Mouse (Mus musculus) C2C12 (cell line): ENCODE measurements around the gene Ism2. TPM values are rescaled to one million over a fixed set of nuclear protein-coding genes. Genes with fewer than 3 reads are reported as not detected.

Experiments used
- H3K27me3 ChIP-seq: one replicate; pipeline ENCODE4 v1.6.1; 2011; ENCODE audit not compliant: control insufficient read depth, insufficient read depth, insufficient read length
- H3K36me3 ChIP-seq: one replicate; pipeline ENCODE4 v1.6.1; 2011; ENCODE audit not compliant: control insufficient read depth, insufficient read depth
- H3K4me3 ChIP-seq: one replicate; pipeline ENCODE4 v1.5.1; 2011; ENCODE audit warnings: mild to moderate bottlenecking, control low read depth; ENCODE audit not compliant: poor library complexity, insufficient read depth, severe bottlenecking
- H3K79me2 ChIP-seq: one replicate; pipeline ENCODE4 v1.6.1; 2011; ENCODE audit not compliant: control insufficient read depth, insufficient read depth
- H3K79me3 ChIP-seq: one replicate; pipeline ENCODE4 v1.6.1; 2011; ENCODE audit warnings: low read depth, control low read depth
- H3ac ChIP-seq: one replicate; pipeline ENCODE3; 2011; ENCODE audit warnings: low read depth; ENCODE audit not compliant: control insufficient read depth, insufficient read length
- CEBPB ChIP-seq: IDR thresholded peaks from one replicate; pipeline ENCODE4 v1.6.1; 2011; ENCODE audit warnings: low read depth, mild to moderate bottlenecking, control low read depth, moderate library complexity
- CTCF ChIP-seq: IDR thresholded peaks from one replicate; pipeline ENCODE4 v1.5.1; 2011; ENCODE audit not compliant: control insufficient read depth, insufficient read depth, insufficient read length
- FOSL1 ChIP-seq: IDR thresholded peaks from one replicate; pipeline ENCODE4 v1.8.0; 2011; ENCODE audit warnings: mild to moderate bottlenecking, low read length; ENCODE audit not compliant: poor library complexity, insufficient read depth, severe bottlenecking
- MAX ChIP-seq: IDR thresholded peaks from one replicate; pipeline ENCODE4 v1.6.1; 2011; ENCODE audit warnings: mild to moderate bottlenecking, control low read depth
- MYOD1 ChIP-seq: IDR thresholded peaks from one replicate; pipeline ENCODE4 v1.6.1; 2011; ENCODE audit warnings: low read depth; ENCODE audit not compliant: control insufficient read depth, insufficient read length
- MYOG ChIP-seq: IDR thresholded peaks from one replicate; pipeline ENCODE4 v1.6.1; 2011; ENCODE audit not compliant: control insufficient read depth, insufficient read length; ENCODE audit errors: extremely low read depth
- USF1 ChIP-seq: IDR thresholded peaks from one replicate; pipeline ENCODE4 v1.6.1; 2011; ENCODE audit warnings: low read depth, mild to moderate bottlenecking, control low read depth, moderate library complexity
- polyA plus RNA-seq: library from polyadenylated mRNA; unstranded; fragments of >200 nt; fragmentation: generic; extraction: Trizol; gene quantifications from one replicate; pipeline ENCODE4 v1.2.1, GENCODE M21; 2012; ENCODE audit warnings: missing spikeins

Ism2 gene
- polyA plus RNA-seq, 1 experiment: 0.18 TPM

DNA sequence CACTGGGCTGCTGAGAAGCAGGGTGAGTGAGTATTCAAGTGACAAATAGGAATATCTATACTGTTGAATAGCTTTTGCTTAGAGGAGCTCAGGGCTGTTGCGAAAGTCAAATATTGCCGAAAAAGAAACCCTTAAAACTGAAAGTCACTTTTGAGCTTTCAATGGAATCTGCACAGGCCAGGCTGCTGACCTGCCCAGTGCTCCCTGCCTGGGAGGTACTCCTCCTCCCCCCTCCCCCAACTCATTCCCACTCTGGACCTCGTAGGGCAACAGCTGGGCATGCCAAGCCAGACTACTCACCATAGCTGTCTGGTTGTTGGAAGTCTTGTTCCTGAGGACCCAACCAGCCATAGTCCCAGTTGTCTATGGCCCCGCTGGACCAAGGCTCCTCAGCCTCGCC, 14.8 kb downstream of the Ism2 start:
- Histone ChIP-seq H3K4me3 (no peak overlapping the region), H3K79me3 (no peaks in the 10 kb centered on the region), H3ac (no peak overlapping the region), H3K36me3 (no peaks in the 10 kb centered on the region), H3K27me3 (no peaks in the 10 kb centered on the region), H3K79me2 (no peaks in the 10 kb centered on the region)
- TF ChIP-seq MYOD1 (no peak), MYOG (no peak), CTCF (no peak), USF1 (no peak), FOSL1 (no peak), MAX (no peak), CEBPB (no peak)

- no peaks in the 10 kb centered on the region for H3K79me2 ChIP-seq
- no peak overlapping the region for H3K4me3 ChIP-seq
- no peaks in the 10 kb centered on the region for H3K27me3 ChIP-seq
- no peaks in the 10 kb centered on the region for H3K79me3 ChIP-seq
- TF ChIP-seq MAX (no peak), CEBPB (no peak), FOSL1 (no peak), MYOG (no peak)
- no peaks in the 10 kb centered on the region for H3K36me3 ChIP-seq
- H3ac ChIP-seq: no peak overlapping the region
Measured at GRCm38 (mm10) chr12:87284268-87284667, 15.2 kb downstream of the Ism2 start.

- Histone ChIP-seq H3K4me3 (no peak overlapping the region), H3K79me2 (no peaks in the 10 kb centered on the region), H3K79me3 (no peaks in the 10 kb centered on the region), H3K27me3 (no peaks in the 10 kb centered on the region), H3K36me3 (no peaks in the 10 kb centered on the region), H3ac (no peak overlapping the region)
- TF ChIP-seq FOSL1 (no peak), USF1 (no peak), MYOG (no peak)
Measured at GRCm38 (mm10) chr12:87283706-87284105, 15.8 kb downstream of the Ism2 start.

DNA sequence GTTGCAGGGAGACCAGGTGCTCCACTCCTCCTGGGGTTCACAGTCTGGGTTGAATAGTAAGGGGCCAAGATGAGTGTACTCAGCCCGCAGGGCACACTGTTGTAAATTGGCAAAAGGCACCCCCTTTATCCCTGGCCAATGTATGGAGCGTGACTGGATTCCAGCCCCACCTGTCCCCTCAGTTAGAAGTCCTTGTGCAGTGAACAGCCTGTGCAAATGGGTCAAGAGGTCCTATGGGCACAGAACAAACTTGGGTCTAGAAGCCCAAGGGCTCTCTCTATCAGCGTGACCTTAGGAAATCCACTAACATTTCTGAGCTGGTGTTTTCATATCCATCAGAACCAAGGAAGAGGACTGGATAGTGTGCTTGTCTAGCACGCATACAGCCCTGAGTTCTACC, 16.8 kb downstream of the Ism2 start:
- no peaks in the 10 kb centered on the region for H3K36me3 ChIP-seq
- H3K79me2 ChIP-seq: no peaks in the 10 kb centered on the region
- H3K79me3 ChIP-seq: no peaks in the 10 kb centered on the region
- TF ChIP-seq MAX: no peak
- no peak for TF ChIP-seq CTCF
- no peak for TF ChIP-seq FOSL1
- TF ChIP-seq CEBPB: no peak
- no peak for TF ChIP-seq MYOG
- no peak for TF ChIP-seq USF1
- no peak for TF ChIP-seq MYOD1
- no peaks in the 10 kb centered on the region for H3K27me3 ChIP-seq
- H3ac ChIP-seq: no peak overlapping the region
- H3K4me3 ChIP-seq: no peak overlapping the region

DNA sequence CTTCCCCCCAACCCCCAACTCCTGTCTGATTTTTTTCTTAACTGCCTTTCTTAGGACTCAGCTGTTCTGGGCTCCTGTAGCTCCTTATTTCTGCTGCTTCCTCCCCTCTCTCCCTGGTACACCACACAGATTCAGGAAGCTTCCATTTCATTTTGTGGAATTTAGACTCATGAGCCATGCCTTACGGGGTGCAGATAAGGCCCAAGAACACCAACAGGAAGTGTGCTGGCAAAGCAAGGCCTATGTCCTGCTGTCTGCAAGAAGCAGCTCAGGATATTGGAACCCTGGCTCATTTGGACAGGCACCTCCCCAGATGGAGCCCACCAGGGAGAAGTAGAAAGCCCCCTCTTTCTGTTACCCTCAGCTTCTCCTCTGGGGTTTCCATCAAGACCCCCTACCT, 17.7 kb downstream of the Ism2 start:
- H3K36me3 ChIP-seq: peaks cover 1% of the 10 kb centered on the region
- no peaks in the 10 kb centered on the region for H3K79me3 ChIP-seq
- TF ChIP-seq CTCF: no peak
- TF ChIP-seq MYOD1: no peak
- TF ChIP-seq FOSL1: no peak
- no peak for TF ChIP-seq MYOG
- no peak for TF ChIP-seq MAX
- TF ChIP-seq USF1: no peak
- TF ChIP-seq CEBPB: no peak
- no peak overlapping the region for H3ac ChIP-seq
- H3K79me2 ChIP-seq: no peaks in the 10 kb centered on the region
- H3K4me3 ChIP-seq: no peak overlapping the region
- H3K27me3 ChIP-seq: no peaks in the 10 kb centered on the region

- TF ChIP-seq MYOG (no peak), CEBPB (no peak), FOSL1 (no peak), CTCF (no peak), MYOD1 (no peak)
- no peaks in the 10 kb centered on the region for H3K27me3 ChIP-seq
- no peak overlapping the region for H3ac ChIP-seq
- no peaks in the 10 kb centered on the region for H3K79me3 ChIP-seq
- H3K79me2 ChIP-seq: no peaks in the 10 kb centered on the region
- H3K36me3 ChIP-seq: peaks cover 20% of the 10 kb centered on the region
- H3K4me3 ChIP-seq: no peak overlapping the region
Measured at GRCm38 (mm10) chr12:87279879-87280278, 19.6 kb downstream of the Ism2 start.
